7 mouse cellular contexts compared by ENCODE assay signal in genomic region chr4:68953667-68954321, GRCm38 (mm10). TPM values are rescaled to one million over a fixed set of nuclear protein-coding genes. Genes with fewer than 3 reads are reported as not detected.
DNase-seq lines count a peak whose midpoint lies in the region; ATAC-seq and TF ChIP-seq lines count a peak whose summit lies in the region.

No protein-coding gene starts in this region.

- peak overlapping the region; percentile 89 for H3K4me2 ChIP-seq in forebrain, embryonic 13.5 days
- peak overlapping the region; percentile 49 for H3K4me2 ChIP-seq in liver, postnatal 0 days (ENCODE audit: low read depth, low read length)

- no peak for TF ChIP-seq CTCF in layer of hippocampus, adult 2 months (conservative IDR thresholded peaks at IDR 0.05)
- no peak for TF ChIP-seq CTCF in brain, embryonic 14.5 days (IDR thresholded peaks at IDR 0.05; ENCODE audit: borderline replicate concordance, extremely low read depth, insufficient read depth, insufficient read length)
- TF ChIP-seq CTCF in liver, postnatal 0 days (IDR thresholded peaks at IDR 0.05; ENCODE audit: low read depth): no peak

- H3K9ac ChIP-seq in forebrain, embryonic 13.5 days: peak overlapping the region; percentile 68
- H3K9ac ChIP-seq in liver, postnatal 0 days (replicated peaks): no peak overlapping the region

- peak overlapping the region; percentile 94 for H3K27ac ChIP-seq in layer of hippocampus, adult 2 months
- no peak overlapping the region for H3K27ac ChIP-seq in forebrain, embryonic 13.5 days
- no peak overlapping the region for H3K27ac ChIP-seq in liver, postnatal 0 days (ENCODE audit: low read depth)

- ATAC-seq in forebrain, embryonic 13.5 days: peak; percentile 19
- no peak for ATAC-seq in liver, postnatal 0 days
- ATAC-seq in activated CD4-positive, CD25-positive, alpha-beta regulatory T cell, adult 4 months: no peak
- ATAC-seq in CD4-positive, CD25-positive, alpha-beta regulatory T cell, adult 4 months: no peak

- no peaks in the 10 kb centered on the region for H3K9me3 ChIP-seq in forebrain, embryonic 13.5 days (replicated peaks)
- H3K9me3 ChIP-seq in liver, postnatal 0 days (ENCODE audit: low read length): no peaks in the 10 kb centered on the region

- WGBS in forebrain, embryonic 13.5 days: under 1% methylated on average over 40 of the region's 40 CpGs
- WGBS in liver, postnatal 0 days (ENCODE audit: insufficient replicate concordance): under 1% methylated on average over 39 of the region's 40 CpGs

- peak overlapping the region; percentile 78 for H3K4me3 ChIP-seq in layer of hippocampus, adult 2 months
- peak overlapping the region; percentile 64 for H3K4me3 ChIP-seq in forebrain, embryonic 13.5 days
- peak overlapping the region; percentile 25; the same call in 1 of the 2 replicates for H3K4me3 ChIP-seq in liver, postnatal 0 days (ENCODE audit: low read depth, low read length)

- H3K36me3 ChIP-seq in forebrain, embryonic 13.5 days (ENCODE audit: poor library complexity, severe bottlenecking): no peaks in the 10 kb centered on the region
- H3K36me3 ChIP-seq in liver, postnatal 0 days (replicated peaks; ENCODE audit: insufficient read depth, low read length): no peaks in the 10 kb centered on the region

- DNase-seq in layer of hippocampus, adult 2 months (ENCODE audit: low spot score in 2 of 2): peak; percentile 15 to 42
- DNase-seq in layer of hippocampus, postnatal 14 days (ENCODE audit: low spot score in 2 of 2): no peak
- DNase-seq in brain, embryonic 14.5 days (ENCODE audit: low read depth): peak; percentile 72
- peak; percentile 10 for DNase-seq in liver, postnatal 0 days

- H3K4me1 ChIP-seq in forebrain, embryonic 13.5 days: peaks cover 5% of the 10 kb centered on the region
- H3K4me1 ChIP-seq in liver, postnatal 0 days (ENCODE audit: insufficient read depth): no peaks in the 10 kb centered on the region

- no peak for TF ChIP-seq EP300 in liver, postnatal 0 days (IDR thresholded peaks at IDR 0.05; ENCODE audit: low read depth)

- H3K27me3 ChIP-seq in forebrain, embryonic 13.5 days: peaks cover 6% of the 10 kb centered on the region; the same call in 1 of the 2 replicates
- peaks cover 16% of the 10 kb centered on the region for H3K27me3 ChIP-seq in liver, postnatal 0 days (ENCODE audit: insufficient read depth, low read length)

- 0 out of 2 replicates have a peak, but pooled peaks have one; percentile 7 for TF ChIP-seq POLR2A in brain, embryonic 14.5 days (IDR thresholded peaks at IDR 0.05; ENCODE audit: borderline replicate concordance, extremely low read depth, insufficient read depth, insufficient read length, poor library complexity, severe bottlenecking)

RNA-seq across cellular contexts. Expression of gene Brinp1, which starts 0.4 kb away (rescaled TPM):
- total RNA-seq in layer of hippocampus, adult 2 months (2021): 100 to 1,000 TPM; 204 to 210 TPM
- 100 to 1,000 TPM; 187 to 213 TPM for total RNA-seq in layer of hippocampus, postnatal 14 days (2021)
- 13.6 and 36.0 TPM in 2 replicates for polyA plus RNA-seq in brain, embryonic 14.5 days (2012; rRNA removed)
- 15.4 and 16.5 TPM in 2 replicates for polyA plus RNA-seq in forebrain, embryonic 13.5 days (2015; fragmentation: Nextera tagmentation; extraction: Ambion mirVana)
- polyA plus RNA-seq in liver, postnatal 0 days (2015; fragmentation: Nextera tagmentation; extraction: Ambion mirVana): 0.12 and 0.15 TPM in 2 replicates
- not detected for polyA plus RNA-seq in activated CD4-positive, CD25-positive, alpha-beta regulatory T cell, adult 4 months (2017; shearing (Covaris generic))
- polyA plus RNA-seq in CD4-positive, CD25-positive, alpha-beta regulatory T cell, adult 4 months (2017; shearing (Covaris generic)): not detected

Comparison
In these comparisons a context has a peak if more than half of its experiments do, and no peak if none do; other contexts are left out.
1. DNase-seq: peak in layer of hippocampus, adult 2 months (2 of 2), brain, embryonic 14.5 days (single experiment) and liver, postnatal 0 days (single experiment); none in layer of hippocampus, postnatal 14 days (0 of 2).
2. H3K4me3 ChIP-seq: peak in every context shown above with its lines; median percentile 78 in layer of hippocampus, adult 2 months; 64 in forebrain, embryonic 13.5 days; 25 in liver, postnatal 0 days.
3. RNA of gene Brinp1, which starts 0.4 kb away (polyA plus RNA-seq): 13.6 to 36.0 TPM in brain, embryonic 14.5 days and 15.4 to 16.5 TPM in forebrain, embryonic 13.5 days; 0.12 to 0.15 TPM in liver, postnatal 0 days, not detected in activated CD4-positive, CD25-positive, alpha-beta regulatory T cell, adult 4 months and not detected in CD4-positive, CD25-positive, alpha-beta regulatory T cell, adult 4 months; every median in the first group is over 10 times any median in the second.